Mouse (Mus musculus) liver, embryonic 14.5 days (tissue): Measurements from ENCODE around the gene Odf3l1.

Experiments
- CTCF ChIP-seq: IDR thresholded peaks from 2 replicates; pipeline ENCODE4 v1.5.1; 2016; ENCODE audit warnings: antibody characterized with exemption, low read depth, control low read depth
- EP300 ChIP-seq: IDR thresholded peaks from 2 replicates; pipeline ENCODE4 v1.6.1; 2016; ENCODE audit warnings: antibody characterized with exemption, low read depth

DNA sequence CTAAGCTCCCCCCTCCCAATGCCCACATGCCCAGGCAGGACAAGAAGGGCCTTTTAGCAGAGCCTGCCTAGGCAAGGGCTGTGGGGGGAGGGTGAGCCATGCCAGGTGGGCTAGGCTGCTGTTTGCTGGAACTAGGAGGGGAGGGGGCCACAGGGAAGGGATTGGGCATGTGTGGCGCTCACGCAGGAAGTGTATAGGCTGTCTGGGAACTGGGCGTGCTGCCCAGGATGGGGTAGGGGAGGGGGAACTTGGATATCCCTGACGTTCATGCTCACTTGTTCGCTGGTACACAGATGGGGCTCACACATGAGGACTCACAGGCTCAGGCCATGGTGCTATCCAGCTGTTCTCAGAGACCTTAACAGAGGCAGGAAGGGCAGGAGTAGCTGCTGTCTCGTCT lies 3.8 kb upstream of the Odf3l1 start:
- TF ChIP-seq CTCF = no peak
- no peak for TF ChIP-seq EP300
